Mouse (Mus musculus) heart, embryonic 11.5 days (tissue): ENCODE measurements around the gene Stab1. TPM values are rescaled to one million over a fixed set of nuclear protein-coding genes. Genes with fewer than 3 reads are reported as not detected.

Experiments
- ATAC-seq: fragments of 200-750 bp; cut with Nextera tagmentation; replicated peaks from 2 replicates; pipeline ENCODE4 v1.8.0; 2017; ENCODE audit warnings: moderate library complexity; ENCODE audit not compliant: insufficient number of reproducible peaks, low FRiP score, low TSS enrichment
- H3K27ac ChIP-seq: fragments of 300-500 bp; sonication (generic); 2 replicates; pipeline ENCODE4 v1.5.1; 2014; ENCODE audit warnings: mild to moderate bottlenecking, low read depth, low read length
- H3K27me3 ChIP-seq: fragments of 300-500 bp; sonication (generic); 2 replicates; pipeline ENCODE4 v1.6.1; 2014; ENCODE audit warnings: mild to moderate bottlenecking, low read length, mixed read lengths; ENCODE audit not compliant: control insufficient read depth, insufficient read depth
- H3K36me3 ChIP-seq: fragments of 300-500 bp; sonication (generic); 2 replicates; pipeline ENCODE4 v1.6.1; 2014; ENCODE audit warnings: mild to moderate bottlenecking, low read length, moderate library complexity, mixed read lengths; ENCODE audit not compliant: control insufficient read depth, insufficient read depth
- H3K4me1 ChIP-seq: fragments of 300-500 bp; sonication (generic); 2 replicates; pipeline ENCODE4 v1.6.1; 2014; ENCODE audit warnings: low read length; ENCODE audit not compliant: control insufficient read depth, insufficient read depth
- H3K4me2 ChIP-seq: fragments of 300-500 bp; sonication (generic); 2 replicates; pipeline ENCODE4 v1.6.1; 2014; ENCODE audit warnings: mild to moderate bottlenecking, moderate library complexity
- H3K4me3 ChIP-seq: fragments of 300-500 bp; sonication (generic); 2 replicates; pipeline ENCODE4 v1.5.1; 2014; ENCODE audit warnings: low read depth, low read length
- H3K9ac ChIP-seq: fragments of 300-500 bp; sonication (generic); 2 replicates; pipeline ENCODE4 v1.6.1; 2014; ENCODE audit warnings: mild to moderate bottlenecking, low read depth, low read length, moderate library complexity
- H3K9me3 ChIP-seq: fragments of 300-500 bp; sonication (generic); replicated peaks from 2 replicates; pipeline ENCODE4 v1.6.1; 2016; ENCODE audit warnings: low read length; ENCODE audit not compliant: control insufficient read depth
- WGBS: fragments of 180-500 bp; shearing (Covaris S2); extraction: QIAGEN DNeasy Blood & Tissue Kit; methylation state at CpG from one replicate; pipeline ENCODE4 v1.1.7; 2014; ENCODE audit not compliant: insufficient replicate concordance; 5-methylcytosine and 5-hydroxymethylcytosine counted together
- polyA plus RNA-seq: library from polyadenylated mRNA; unstranded; fragments of >200 nt; fragmentation: Nextera tagmentation; extraction: Ambion mirVana; gene quantifications from 2 replicates; pipeline ENCODE4 v1.2.1, GENCODE M21; 2014

Stab1 gene
- polyA plus RNA-seq, result 35.9 and 40.4 TPM in 2 replicates

DNA sequence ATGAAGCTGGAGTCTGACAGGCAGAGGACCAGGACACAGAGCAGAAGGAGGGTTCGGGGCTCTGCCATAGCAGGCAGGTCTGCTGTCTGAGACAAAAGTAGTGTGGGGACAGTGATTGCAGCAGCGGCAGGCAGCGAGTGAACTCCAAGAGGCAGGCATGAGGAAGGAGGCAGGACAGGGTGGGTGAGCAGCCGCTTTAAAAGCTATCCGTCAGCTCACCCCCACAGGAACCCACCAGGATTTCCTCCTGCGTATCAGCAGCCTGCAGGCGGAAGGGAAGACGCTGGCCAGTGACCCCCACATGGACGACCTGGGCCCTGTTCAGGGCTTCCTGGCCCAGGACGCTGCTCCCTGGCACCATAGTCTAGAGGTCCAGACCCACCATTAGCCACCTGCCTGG, at the start of gene Stab1:
TSS of gene Stab1 (minus strand) at position 217 of the 400 bp plus-strand sequence.
- no peak; the same call in 1 of the 2 replicates for ATAC-seq
- peaks cover 24% of the 10 kb centered on the region for H3K4me1 ChIP-seq

DNA sequence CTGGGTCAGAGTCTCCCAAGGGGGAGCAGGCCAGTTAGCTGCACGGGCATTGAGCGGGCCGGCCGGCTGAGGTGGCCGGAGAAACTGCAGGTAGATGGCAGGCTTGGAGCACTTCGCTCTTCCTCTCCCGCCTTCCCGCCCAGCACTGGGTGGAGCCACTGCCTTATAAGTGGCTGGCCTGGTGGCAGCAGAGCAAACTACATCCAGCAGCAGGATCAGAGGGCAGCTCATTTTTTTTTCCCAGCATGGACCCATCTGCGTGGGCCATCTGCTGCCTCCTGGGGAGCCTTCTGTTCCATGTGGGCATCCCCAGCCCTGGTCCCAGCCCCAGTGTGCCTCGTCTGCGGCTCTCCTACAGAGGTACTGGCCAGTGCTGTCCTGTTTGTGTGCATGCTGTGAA, 49.2 kb upstream of the Stab1 start, which contains the start of gene Sema3g:
TSS of gene Sema3g (plus strand) at position 195 of the 400 bp plus-strand sequence.
- Histone ChIP-seq H3K27me3 (0 out of 2 replicates have a peak, but pooled peaks cover 5% of the 10 kb centered on the region), H3K4me3 (no peak within 1 kb of the TSS), H3K9ac (peak within 1 kb of the TSS; percentile 54; the same call in 1 of the 2 replicates), H3K4me1 (peaks cover 24% of the 10 kb centered on the region), H3K4me2 (peak within 1 kb of the TSS; percentile 50), H3K36me3 (no peaks in the 10 kb centered on the region), H3K27ac (no peak within 1 kb of the TSS), H3K9me3 (no peaks in the 10 kb centered on the region)
- WGBS, result 9% methylated on average over 11 of the region's 11 CpGs
- peak; percentile 55; the same call in 1 of the 2 replicates for ATAC-seq

More for the DNA sequence above, at the start of gene Stab1:
- H3K4me3 ChIP-seq, result peak within 1 kb of the TSS; percentile 40
- H3K27ac ChIP-seq, result peak within 1 kb of the TSS; percentile 52
- H3K36me3 ChIP-seq, result peaks cover 33% of the 10 kb centered on the region
- WGBS, result 31% methylated on average over 10 of the region's 10 CpGs
- H3K9ac ChIP-seq, result peak within 1 kb of the TSS; percentile 60
- H3K4me2 ChIP-seq, result peak within 1 kb of the TSS; percentile 58
- H3K9me3 ChIP-seq, result no peaks in the 10 kb centered on the region
- H3K27me3 ChIP-seq, result no peaks in the 10 kb centered on the region

DNA sequence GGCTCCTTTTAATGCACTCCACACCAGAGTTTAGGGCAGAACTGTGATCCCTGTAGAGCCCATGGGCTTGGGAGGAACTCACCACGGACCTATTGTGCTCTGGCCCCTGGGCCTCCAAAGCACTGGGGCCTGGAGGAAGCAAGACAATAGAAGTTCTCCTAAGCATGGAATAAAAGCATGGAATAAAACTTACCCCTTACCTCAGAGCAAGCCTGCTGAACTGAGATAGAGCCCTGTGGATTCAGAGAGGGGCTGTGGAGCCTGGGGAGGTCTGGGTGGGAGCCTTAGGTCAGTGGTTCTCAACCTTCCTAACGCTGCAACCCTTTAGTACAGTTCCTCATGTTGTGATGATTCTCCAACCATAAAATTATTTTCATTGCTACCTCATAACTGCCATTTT, 48.4 kb upstream of the Stab1 start, which contains the start of gene Nisch:
TSS of gene Nisch (minus strand) at position 101 of the 400 bp plus-strand sequence.
- Histone ChIP-seq H3K36me3 (0 out of 2 replicates have a peak, but pooled peaks cover under 1% of the 10 kb centered on the region), H3K4me1 (peaks cover 32% of the 10 kb centered on the region), H3K27ac (no peak within 1 kb of the TSS), H3K27me3 (0 out of 2 replicates have a peak, but pooled peaks cover 5% of the 10 kb centered on the region), H3K9me3 (no peaks in the 10 kb centered on the region), H3K4me2 (peak within 1 kb of the TSS; percentile 50), H3K9ac (peak within 1 kb of the TSS; percentile 54; the same call in 1 of the 2 replicates), H3K4me3 (no peak within 1 kb of the TSS)
- WGBS, result 60% methylated on average over 2 of the region's 2 CpGs
- ATAC-seq, result no peak

DNA sequence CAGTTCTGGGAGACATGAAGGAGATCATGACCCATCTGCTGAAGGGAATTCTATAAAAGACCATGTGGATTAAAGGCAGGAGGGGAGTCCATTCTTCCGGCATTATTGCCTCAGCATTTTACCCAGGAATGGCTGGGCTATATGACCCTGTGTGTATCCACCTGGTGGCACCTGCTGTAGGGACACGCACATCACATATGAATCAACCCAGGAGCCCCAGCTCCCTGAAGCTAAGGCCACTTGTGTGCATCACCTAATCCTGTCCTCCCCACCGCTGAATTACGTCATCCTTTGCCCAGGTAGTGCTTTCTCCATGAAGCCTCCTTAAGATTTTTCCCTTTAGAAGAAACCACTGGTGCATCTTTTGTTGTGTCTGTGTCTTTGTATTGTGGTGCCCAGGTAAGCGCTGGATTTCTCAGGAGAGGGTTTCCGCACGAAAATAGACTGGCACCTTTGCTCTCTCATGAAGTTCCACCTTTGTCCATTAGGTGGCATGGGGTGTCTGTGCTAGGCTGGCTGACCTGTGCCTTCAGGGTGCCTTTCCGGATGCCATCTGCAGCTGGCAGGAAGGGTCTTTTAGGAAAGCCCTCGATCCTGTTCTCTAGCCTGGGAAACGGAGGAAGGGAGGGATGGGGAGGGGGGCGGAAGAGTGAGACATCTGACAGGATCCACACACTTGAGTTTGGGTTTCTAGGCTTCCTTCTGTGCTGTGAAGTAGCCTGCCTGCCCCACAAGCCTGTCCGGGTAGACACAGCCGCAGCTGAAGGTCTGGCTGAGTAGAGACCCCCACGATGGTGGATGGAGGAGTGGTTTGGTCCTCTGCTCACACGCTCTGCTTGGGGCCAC, 46.9 kb upstream of the Stab1 start:
- Histone ChIP-seq H3K27me3 (0 out of 2 replicates have a peak, but pooled peaks cover 2% of the 10 kb centered on the region), H3K9ac (0 out of 2 replicates have a peak overlapping the region, but pooled peaks have one; percentile 10), H3K4me2 (peak overlapping the region; percentile 27; the same call in 1 of the 2 replicates), H3K4me1 (peaks cover 42% of the 10 kb centered on the region), H3K4me3 (no peak overlapping the region), H3K9me3 (no peaks in the 10 kb centered on the region), H3K36me3 (peaks cover 2% of the 10 kb centered on the region; the same call in 1 of the 2 replicates), H3K27ac (no peak overlapping the region)
- WGBS, result 29% methylated on average over 15 of the region's 15 CpGs
- no peak for ATAC-seq

DNA sequence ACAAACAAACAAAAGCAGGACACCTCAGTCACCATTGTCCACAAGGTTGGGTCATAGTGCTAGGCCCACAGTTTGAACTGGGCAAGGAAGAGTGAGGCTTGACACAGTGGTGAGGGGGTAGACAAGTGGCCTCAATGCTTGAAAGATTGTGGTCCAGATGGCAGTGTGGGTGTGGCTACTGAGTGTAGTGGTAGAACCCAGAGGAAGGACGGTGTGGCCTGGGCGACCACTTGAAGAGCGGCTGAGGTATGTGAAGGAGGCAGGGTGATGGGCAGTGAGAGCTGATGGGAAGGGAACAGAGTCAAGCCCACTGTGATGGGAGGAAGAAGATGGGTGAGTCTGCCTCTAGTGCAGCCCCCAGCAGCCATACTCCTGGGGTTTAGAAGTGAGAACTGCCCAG, 46.2 kb upstream of the Stab1 start:
- Histone ChIP-seq H3K9ac (0 out of 2 replicates have a peak overlapping the region, but pooled peaks have one; percentile 10), H3K9me3 (no peaks in the 10 kb centered on the region), H3K27me3 (0 out of 2 replicates have a peak, but pooled peaks cover 2% of the 10 kb centered on the region), H3K36me3 (peaks cover 2% of the 10 kb centered on the region; the same call in 1 of the 2 replicates), H3K4me2 (no peak overlapping the region), H3K4me1 (peaks cover 44% of the 10 kb centered on the region), H3K4me3 (no peak overlapping the region), H3K27ac (no peak overlapping the region)
- ATAC-seq, result no peak
- 50% methylated on average over 3 of the region's 3 CpGs for WGBS

DNA sequence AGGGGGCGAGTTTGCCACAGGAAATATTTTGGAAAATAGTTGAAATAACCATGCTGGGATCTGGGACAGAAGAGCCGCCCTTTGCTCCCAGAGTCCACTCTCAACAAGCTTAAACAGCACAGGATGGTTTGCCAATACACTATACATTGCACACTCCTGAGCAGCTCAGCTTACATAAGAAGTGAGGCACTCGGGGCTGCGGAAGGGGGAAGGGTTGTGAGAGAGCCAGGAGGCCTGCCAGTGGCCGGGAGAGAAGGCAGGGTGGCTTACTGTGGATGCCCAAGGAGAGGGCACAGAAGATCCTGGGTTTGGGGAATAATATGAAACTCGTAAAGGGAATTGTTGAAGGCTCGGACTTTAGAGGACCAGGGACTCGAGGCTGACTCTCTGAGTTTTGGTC, 45.4 kb upstream of the Stab1 start:
- Histone ChIP-seq H3K36me3 (peaks cover 2% of the 10 kb centered on the region; the same call in 1 of the 2 replicates), H3K4me1 (peaks cover 46% of the 10 kb centered on the region), H3K4me2 (no peak overlapping the region), H3K4me3 (no peak overlapping the region), H3K9ac (peak overlapping the region; percentile 30; the same call in 1 of the 2 replicates), H3K9me3 (no peaks in the 10 kb centered on the region), H3K27ac (peak overlapping the region; percentile 73), H3K27me3 (0 out of 2 replicates have a peak, but pooled peaks cover under 1% of the 10 kb centered on the region)
- 65% methylated on average over 8 of the region's 8 CpGs for WGBS
- ATAC-seq, result no peak

DNA sequence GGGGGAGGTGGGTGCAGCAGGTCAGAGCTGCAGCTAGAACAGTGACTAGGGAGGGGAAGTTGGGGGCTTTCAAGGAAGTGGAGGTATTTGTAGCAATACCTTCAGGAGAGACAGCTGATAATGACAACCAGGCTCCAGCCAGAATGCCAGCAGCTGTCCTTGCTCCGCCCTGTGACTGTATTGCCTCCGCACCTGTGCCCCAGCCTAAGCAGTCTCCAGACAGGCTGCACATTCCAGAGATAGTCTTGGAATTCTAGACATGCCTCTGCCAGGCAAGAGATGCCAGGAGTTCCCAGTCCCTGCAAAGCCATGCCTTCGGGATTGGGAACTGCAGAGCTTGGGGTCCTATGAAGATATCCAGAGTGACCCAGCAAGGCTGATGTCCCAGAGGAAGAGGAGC, 44.1 kb upstream of the Stab1 start:
- peaks cover 39% of the 10 kb centered on the region for H3K4me1 ChIP-seq
- no peak for ATAC-seq
- no peaks in the 10 kb centered on the region for H3K9me3 ChIP-seq
- peaks cover 2% of the 10 kb centered on the region; the same call in 1 of the 2 replicates for H3K36me3 ChIP-seq
- no peaks in the 10 kb centered on the region for H3K27me3 ChIP-seq
- 52% methylated on average over 3 of the region's 3 CpGs for WGBS
- no peak overlapping the region for H3K4me3 ChIP-seq
- H3K9ac ChIP-seq, result peak overlapping the region; percentile 5; the same call in 1 of the 2 replicates
- H3K4me2 ChIP-seq, result no peak overlapping the region
- H3K27ac ChIP-seq, result peak overlapping the region; percentile 73; the same call in 1 of the 2 replicates

DNA sequence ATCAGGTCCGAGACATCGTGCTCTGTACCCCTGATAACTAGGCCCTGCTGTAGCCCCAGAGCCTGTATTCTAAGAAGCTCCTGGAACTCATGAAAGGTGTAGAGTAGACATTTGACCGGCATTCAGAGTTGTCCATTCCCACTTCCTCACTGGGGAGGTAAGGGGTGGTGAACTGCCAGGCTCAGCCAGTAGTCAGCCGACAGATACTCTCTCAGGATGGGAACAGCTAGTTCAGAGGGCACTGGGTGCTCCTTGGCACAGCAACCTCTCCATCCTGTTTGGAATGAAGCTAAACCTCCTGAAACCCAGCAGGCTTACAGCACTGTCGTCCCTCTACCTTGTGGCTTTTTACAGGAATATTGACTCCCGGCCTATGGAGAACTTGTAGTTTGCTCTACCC, 43.4 kb upstream of the Stab1 start:
- Histone ChIP-seq H3K4me2 (peak overlapping the region; percentile 18), H3K9ac (no peak overlapping the region), H3K9me3 (no peaks in the 10 kb centered on the region), H3K36me3 (peaks cover 2% of the 10 kb centered on the region; the same call in 1 of the 2 replicates), H3K4me1 (peaks cover 43% of the 10 kb centered on the region), H3K4me3 (no peak overlapping the region), H3K27ac (peak overlapping the region; percentile 61), H3K27me3 (no peaks in the 10 kb centered on the region)
- ATAC-seq, result no peak
- 68% methylated on average over 6 of the region's 6 CpGs for whole genome bisulfite sequencing
